Mouse (Mus musculus) telencephalon, adult 2 months (tissue): ENCODE measurements at regions not wholly inside any gene's neighbourhood (a gene's known extent, or its start where the extent isn't known, plus 50 kb on each side); places are given as distances from the start of the nearest gene placed in this dataset.

Experiments used
- DNase-seq: peaks from one replicate; pipeline ENCODE4 v3.0.0-alpha.2; 2011; ENCODE audit warnings: low read depth, low spot score

GRCm38 (mm10) chr5:73729646-73730045 lies 78.5 kb downstream of the Spata18 start:
- no peak for DNase-seq

GRCm38 (mm10) chr5:73731423-73731822 lies 80.2 kb downstream of the Spata18 start:
- no peak for DNase-seq

GRCm38 (mm10) chr5:73731991-73732565 lies 80.9 kb downstream of the Spata18 start:
- DNase-seq: no peak

- DNase-seq: no peak
Measured at GRCm38 (mm10) chr5:73740766-73741165, 89.6 kb downstream of the Spata18 start.

GRCm38 (mm10) chr5:73741441-73741840 lies 90.3 kb downstream of the Spata18 start:
- DNase-seq: no peak

GRCm38 (mm10) chr5:73743953-73744352 lies 92.8 kb downstream of the Spata18 start:
- no peak for DNase-seq

GRCm38 (mm10) chr5:73749791-73750190 lies 98.6 kb downstream of the Spata18 start:
- no peak for DNase-seq

- no peak for DNase-seq
Measured at GRCm38 (mm10) chr5:73752225-73752644, 101.1 kb downstream of the Spata18 start.

GRCm38 (mm10) chr5:73753827-73754226 lies 102.6 kb downstream of the Spata18 start:
- DNase-seq: no peak

GRCm38 (mm10) chr5:73758534-73758933 lies 107.4 kb downstream of the Spata18 start:
- DNase-seq: no peak

GRCm38 (mm10) chr5:73761236-73761635 lies 110.1 kb downstream of the Spata18 start:
- no peak for DNase-seq

GRCm38 (mm10) chr5:73761709-73762108 lies 110.5 kb downstream of the Spata18 start:
- peak; percentile 80 for DNase-seq

- DNase-seq: no peak
Measured at GRCm38 (mm10) chr5:73764226-73764625, 113.0 kb downstream of the Spata18 start.

- DNase-seq: no peak
Measured at GRCm38 (mm10) chr5:73765466-73765865, 114.3 kb downstream of the Spata18 start.

- no peak for DNase-seq
Measured at GRCm38 (mm10) chr5:73768253-73768652, 117.1 kb downstream of the Spata18 start.

- DNase-seq: no peak
Measured at GRCm38 (mm10) chr5:73775775-73776548, 124.8 kb downstream of the Spata18 start.

GRCm38 (mm10) chr5:73777282-73777921 lies 126.2 kb downstream of the Spata18 start:
- DNase-seq: peak; percentile 24

- no peak for DNase-seq
Measured at GRCm38 (mm10) chr5:73781190-73781940, 130.2 kb downstream of the Spata18 start.

GRCm38 (mm10) chr5:73782214-73783091 lies 131.3 kb downstream of the Spata18 start:
- no peak for DNase-seq

GRCm38 (mm10) chr5:73787275-73787674 lies 136.1 kb downstream of the Spata18 start:
- no peak for DNase-seq

GRCm38 (mm10) chr5:73792216-73792615 lies 141.0 kb downstream of the Spata18 start:
- no peak for DNase-seq
